Mouse (Mus musculus): ENCODE results near the gene Trappc5. TPM values are rescaled to one million over a fixed set of nuclear protein-coding genes. Genes with fewer than 3 reads are reported as not detected.

Gene Trappc5
- 36.8 and 38.6 TPM in 2 replicates for polyA plus RNA-seq (2014; fragmentation: Nextera tagmentation; extraction: Ambion mirVana)

GRCm38 (mm10) chr8:3676131-3676992 lies at the start of gene Trappc5:
TSS of gene Trappc5 (plus strand) at chr8:3676299.
- peak within 1 kb of the TSS; percentile 87 for H3K27ac ChIP-seq (replicated peaks; ENCODE audit: low read depth, low read length)
- H3K27me3 ChIP-seq (ENCODE audit: control insufficient read depth, insufficient read depth, low read length) = no peaks in the 10 kb centered on the region
- WGBS = under 1% methylated on average over 61 of the region's 61 CpGs
- DNase-seq (ENCODE audit: low spot score) (peak; percentile 95), ATAC-seq (replicated peaks; ENCODE audit: insufficient number of reproducible peaks, low FRiP score, low TSS enrichment, low read depth) (peak; percentile 81)
- H3K4me2 ChIP-seq (ENCODE audit: low read depth, low read length) = peak within 1 kb of the TSS; percentile 64
- H3K9me3 ChIP-seq (replicated peaks; ENCODE audit: control insufficient read depth, low read length) = no peaks in the 10 kb centered on the region
- peak within 1 kb of the TSS; percentile 94 for H3K9ac ChIP-seq (replicated peaks; ENCODE audit: low read length)
- H3K4me3 ChIP-seq (ENCODE audit: low read depth, low read length) = peak within 1 kb of the TSS; percentile 93
- H3K4me1 ChIP-seq (ENCODE audit: control insufficient read depth, insufficient read depth, low read length) = no peaks in the 10 kb centered on the region
- peaks cover 9% of the 10 kb centered on the region for H3K36me3 ChIP-seq (replicated peaks; ENCODE audit: control insufficient read depth, insufficient read depth, low read depth, low read length)

GRCm38 (mm10) chr8:3626971-3627370 lies 49.1 kb upstream of the Trappc5 start:
- DNase-seq (ENCODE audit: low spot score) (no peak), ATAC-seq (replicated peaks; ENCODE audit: insufficient number of reproducible peaks, low FRiP score, low TSS enrichment, low read depth) (no peak)
- H3K4me2 ChIP-seq (ENCODE audit: low read depth, low read length) = no peak overlapping the region
- no peaks in the 10 kb centered on the region for H3K9me3 ChIP-seq (replicated peaks; ENCODE audit: control insufficient read depth, low read length)
- WGBS = 60% methylated on average over 5 of the region's 5 CpGs
- no peaks in the 10 kb centered on the region for H3K4me1 ChIP-seq (ENCODE audit: control insufficient read depth, insufficient read depth, low read length)
- H3K27ac ChIP-seq (replicated peaks; ENCODE audit: low read depth, low read length) = no peak overlapping the region
- no peaks in the 10 kb centered on the region for H3K36me3 ChIP-seq (replicated peaks; ENCODE audit: control insufficient read depth, insufficient read depth, low read depth, low read length)
- no peak overlapping the region for H3K4me3 ChIP-seq (ENCODE audit: low read depth, low read length)
- H3K27me3 ChIP-seq (ENCODE audit: control insufficient read depth, insufficient read depth, low read length) = peaks cover 2% of the 10 kb centered on the region; the same call in 1 of the 2 replicates
- no peak overlapping the region for H3K9ac ChIP-seq (replicated peaks; ENCODE audit: low read length)

GRCm38 (mm10) chr8:3628014-3628413 lies 48.1 kb upstream of the Trappc5 start:
- Histone ChIP-seq H3K4me1 (ENCODE audit: control insufficient read depth, insufficient read depth, low read length) (no peaks in the 10 kb centered on the region), H3K9me3 (replicated peaks; ENCODE audit: control insufficient read depth, low read length) (no peaks in the 10 kb centered on the region), H3K4me2 (ENCODE audit: low read depth, low read length) (no peak overlapping the region), H3K4me3 (ENCODE audit: low read depth, low read length) (no peak overlapping the region), H3K27ac (replicated peaks; ENCODE audit: low read depth, low read length) (no peak overlapping the region), H3K9ac (replicated peaks; ENCODE audit: low read length) (no peak overlapping the region), H3K27me3 (ENCODE audit: control insufficient read depth, insufficient read depth, low read length) (peaks cover 2% of the 10 kb centered on the region; the same call in 1 of the 2 replicates), H3K36me3 (replicated peaks; ENCODE audit: control insufficient read depth, insufficient read depth, low read depth, low read length) (no peaks in the 10 kb centered on the region)
- ATAC-seq (replicated peaks; ENCODE audit: insufficient number of reproducible peaks, low FRiP score, low TSS enrichment, low read depth) (no peak), DNase-seq (ENCODE audit: low spot score) (peak; percentile 49)
- 25% methylated on average over 5 of the region's 5 CpGs for WGBS

GRCm38 (mm10) chr8:3630647-3631477 lies 45.2 kb upstream of the Trappc5 start, which contains the start of gene Stxbp2:
TSS of gene Stxbp2 (plus strand) at chr8:3630955.
- peak; percentile 70 for DNase-seq (ENCODE audit: low spot score)
- no peaks in the 10 kb centered on the region for H3K9me3 ChIP-seq (replicated peaks; ENCODE audit: control insufficient read depth, low read length)
- 8% methylated on average over 47 of the region's 47 CpGs for WGBS
- H3K27me3 ChIP-seq (ENCODE audit: control insufficient read depth, insufficient read depth, low read length) = peaks cover 2% of the 10 kb centered on the region; the same call in 1 of the 2 replicates
- peak within 1 kb of the TSS; percentile 56 for H3K9ac ChIP-seq (replicated peaks; ENCODE audit: low read length)
- H3K36me3 ChIP-seq (replicated peaks; ENCODE audit: control insufficient read depth, insufficient read depth, low read depth, low read length) = no peaks in the 10 kb centered on the region
- H3K27ac ChIP-seq (replicated peaks; ENCODE audit: low read depth, low read length) = no peak within 1 kb of the TSS
- no peaks in the 10 kb centered on the region for H3K4me1 ChIP-seq (ENCODE audit: control insufficient read depth, insufficient read depth, low read length)
- peak within 1 kb of the TSS; percentile 49 for H3K4me3 ChIP-seq (ENCODE audit: low read depth, low read length)
- peak; percentile 68 for ATAC-seq (replicated peaks; ENCODE audit: insufficient number of reproducible peaks, low FRiP score, low TSS enrichment, low read depth)
- H3K4me2 ChIP-seq (ENCODE audit: low read depth, low read length) = peak within 1 kb of the TSS; percentile 69

GRCm38 (mm10) chr8:3631478-3631875 lies 44.6 kb upstream of the Trappc5 start:
- DNase-seq (ENCODE audit: low spot score) = peak; percentile 4
- no peak for ATAC-seq (replicated peaks; ENCODE audit: insufficient number of reproducible peaks, low FRiP score, low TSS enrichment, low read depth)
- Histone ChIP-seq H3K9me3 (replicated peaks; ENCODE audit: control insufficient read depth, low read length) (no peaks in the 10 kb centered on the region), H3K4me1 (ENCODE audit: control insufficient read depth, insufficient read depth, low read length) (no peaks in the 10 kb centered on the region), H3K27ac (replicated peaks; ENCODE audit: low read depth, low read length) (no peak overlapping the region), H3K36me3 (replicated peaks; ENCODE audit: control insufficient read depth, insufficient read depth, low read depth, low read length) (no peaks in the 10 kb centered on the region), H3K4me3 (ENCODE audit: low read depth, low read length) (peak overlapping the region; percentile 49), H3K9ac (replicated peaks; ENCODE audit: low read length) (peak overlapping the region; percentile 56), H3K4me2 (ENCODE audit: low read depth, low read length) (peak overlapping the region; percentile 69), H3K27me3 (ENCODE audit: control insufficient read depth, insufficient read depth, low read length) (peaks cover 2% of the 10 kb centered on the region; the same call in 1 of the 2 replicates)
- 18% methylated on average over 8 of the region's 8 CpGs for WGBS

GRCm38 (mm10) chr8:3645804-3646203 lies 30.3 kb upstream of the Trappc5 start:
- Histone ChIP-seq H3K4me2 (ENCODE audit: low read depth, low read length) (no peak overlapping the region), H3K27me3 (ENCODE audit: control insufficient read depth, insufficient read depth, low read length) (no peaks in the 10 kb centered on the region), H3K27ac (replicated peaks; ENCODE audit: low read depth, low read length) (no peak overlapping the region), H3K9ac (replicated peaks; ENCODE audit: low read length) (no peak overlapping the region), H3K4me3 (ENCODE audit: low read depth, low read length) (no peak overlapping the region), H3K9me3 (replicated peaks; ENCODE audit: control insufficient read depth, low read length) (no peaks in the 10 kb centered on the region), H3K4me1 (ENCODE audit: control insufficient read depth, insufficient read depth, low read length) (no peaks in the 10 kb centered on the region), H3K36me3 (replicated peaks; ENCODE audit: control insufficient read depth, insufficient read depth, low read depth, low read length) (no peaks in the 10 kb centered on the region)
- ATAC-seq (replicated peaks; ENCODE audit: insufficient number of reproducible peaks, low FRiP score, low TSS enrichment, low read depth) = no peak
- WGBS = 20% methylated on average over 5 of the region's 5 CpGs
- peak; percentile 24 for DNase-seq (ENCODE audit: low spot score)

GRCm38 (mm10) chr8:3646824-3647531 lies 29.1 kb upstream of the Trappc5 start:
- Histone ChIP-seq H3K36me3 (replicated peaks; ENCODE audit: control insufficient read depth, insufficient read depth, low read depth, low read length) (no peaks in the 10 kb centered on the region), H3K9me3 (replicated peaks; ENCODE audit: control insufficient read depth, low read length) (no peaks in the 10 kb centered on the region), H3K4me3 (ENCODE audit: low read depth, low read length) (no peak overlapping the region), H3K4me2 (ENCODE audit: low read depth, low read length) (no peak overlapping the region), H3K4me1 (ENCODE audit: control insufficient read depth, insufficient read depth, low read length) (no peaks in the 10 kb centered on the region), H3K27me3 (ENCODE audit: control insufficient read depth, insufficient read depth, low read length) (no peaks in the 10 kb centered on the region), H3K9ac (replicated peaks; ENCODE audit: low read length) (no peak overlapping the region), H3K27ac (replicated peaks; ENCODE audit: low read depth, low read length) (no peak overlapping the region)
- ATAC-seq (replicated peaks; ENCODE audit: insufficient number of reproducible peaks, low FRiP score, low TSS enrichment, low read depth) = no peak
- no peak for DNase-seq (ENCODE audit: low spot score)
- 77% methylated on average over 6 of the region's 6 CpGs for WGBS

Measured in embryonic facial prominence, embryonic 11.5 days (tissue).